Mouse (Mus musculus) testis, adult 2 months (tissue): Measurements from ENCODE around the gene Kat8. TPM values are rescaled to one million over a fixed set of nuclear protein-coding genes. Genes with fewer than 3 reads are reported as not detected.
A peak's percentile ranks its signal among the peaks of the same experiment; 100 is the strongest.

Experiments used
- H3K27ac ChIP-seq: fragments of 200-500 bp; 2 replicates; pipeline ENCODE4 v1.5.1; 2012; ENCODE audit warnings: low read depth, low read length; ENCODE audit not compliant: control insufficient read depth, insufficient read depth
- H3K27me3 ChIP-seq: fragments of 200-500 bp; 2 replicates; pipeline ENCODE4 v1.6.1; 2012; ENCODE audit warnings: mild to moderate bottlenecking, low read length, moderate library complexity; ENCODE audit not compliant: control insufficient read depth, insufficient read depth
- H3K36me3 ChIP-seq: fragments of 200-500 bp; 2 replicates; pipeline ENCODE4 v1.6.1; 2012; ENCODE audit warnings: mild to moderate bottlenecking, low read length; ENCODE audit not compliant: control insufficient read depth, insufficient read depth
- H3K4me1 ChIP-seq: fragments of 200-500 bp; 2 replicates; pipeline ENCODE4 v1.6.1; 2012; ENCODE audit warnings: low read length; ENCODE audit not compliant: control insufficient read depth, insufficient read depth
- H3K4me3 ChIP-seq: fragments of 200-500 bp; 2 replicates; pipeline ENCODE4 v1.5.1; 2012; ENCODE audit warnings: low read depth, mild to moderate bottlenecking, low read length, moderate library complexity, mixed read lengths; ENCODE audit not compliant: control insufficient read depth
- CTCF ChIP-seq: fragments of 200-500 bp; IDR thresholded peaks from 2 replicates; pipeline ENCODE4 v1.5.1; 2012; ENCODE audit warnings: low read depth, mild to moderate bottlenecking, inconsistent platforms, low read length, moderate library complexity; ENCODE audit not compliant: control insufficient read depth, insufficient read depth, insufficient replicate concordance
- POLR2A ChIP-seq: fragments of 200-500 bp; IDR thresholded peaks from 2 replicates; pipeline ENCODE4 v1.6.1; 2012; ENCODE audit warnings: low read depth, mild to moderate bottlenecking, inconsistent platforms, low read length, moderate library complexity; ENCODE audit not compliant: control insufficient read depth
- polyA plus RNA-seq: library from polyadenylated mRNA; depleted of rRNA; stranded (reverse); fragments of >200 nt; gene quantifications from 2 replicates; pipeline ENCODE4 v1.2.3, GENCODE M21; 2012

Kat8 gene
- polyA plus RNA-seq, 1 experiment: 98.4 TPM

GRCm38 (mm10) chr7:127898179-127898956, 13.9 kb upstream of the Kat8 start:
- Histone ChIP-seq H3K4me1 (peaks cover 17% of the 10 kb centered on the region), H3K27ac (no peak overlapping the region), H3K36me3 (no peaks in the 10 kb centered on the region), H3K27me3 (no peaks in the 10 kb centered on the region), H3K4me3 (no peak overlapping the region)
- TF ChIP-seq CTCF: no peak
- TF ChIP-seq POLR2A: no peak

DNA sequence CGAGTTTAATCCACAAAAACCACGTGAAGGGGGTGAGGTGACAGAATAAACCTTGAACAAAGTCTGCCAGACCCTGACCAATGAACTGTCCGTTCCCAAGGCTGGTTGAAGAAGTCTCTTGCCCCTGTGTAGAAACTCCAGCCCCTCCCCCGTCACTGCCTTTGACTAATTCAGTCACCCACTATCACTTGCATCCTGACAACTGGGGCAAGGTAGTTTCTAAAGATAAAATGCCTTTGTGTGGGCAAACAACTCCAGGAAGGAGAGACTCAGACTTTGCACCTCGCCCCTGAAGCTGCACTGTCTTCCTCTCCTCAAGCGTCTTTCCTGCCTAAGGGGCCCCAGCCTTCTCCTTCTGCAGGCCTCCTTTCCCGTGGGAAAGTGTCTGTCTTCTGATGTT, 12.3 kb upstream of the Kat8 start:
- no peaks in the 10 kb centered on the region for H3K27me3 ChIP-seq
- peaks cover 17% of the 10 kb centered on the region for H3K4me1 ChIP-seq
- H3K27ac ChIP-seq: no peak overlapping the region
- no peaks in the 10 kb centered on the region for H3K36me3 ChIP-seq
- TF ChIP-seq CTCF (no peak), POLR2A (no peak)
- H3K4me3 ChIP-seq: no peak overlapping the region

DNA sequence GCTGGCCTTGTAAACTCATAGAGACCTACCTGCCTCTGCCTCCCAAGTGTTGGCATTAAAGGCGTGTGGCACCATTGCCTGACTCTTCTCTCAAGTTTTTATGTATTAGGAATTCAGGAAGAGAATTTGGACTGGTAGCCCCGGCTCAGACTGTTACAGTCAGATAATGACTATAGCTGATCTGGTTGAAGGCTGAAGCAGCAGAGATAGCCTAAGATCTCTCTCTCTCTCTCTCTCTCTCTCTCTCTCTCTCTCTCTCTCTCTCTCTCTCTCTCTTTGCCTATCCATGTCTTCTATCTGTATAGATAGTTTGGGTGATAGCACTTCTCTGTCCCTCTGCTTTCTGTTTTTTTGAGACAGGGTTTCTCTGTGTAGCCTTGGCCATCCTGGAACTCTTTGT, 10.5 kb upstream of the Kat8 start:
- no peak for TF ChIP-seq CTCF
- TF ChIP-seq POLR2A: no peak
- no peaks in the 10 kb centered on the region for H3K27me3 ChIP-seq

GRCm38 (mm10) chr7:127903971-127904796, 8.1 kb upstream of the Kat8 start, which contains the start of gene Bckdk:
Gene Bckdk (plus strand): TSS chr7:127904082.
- TF ChIP-seq POLR2A: peak; percentile 66
- TF ChIP-seq CTCF: no peak
- peaks cover 8% of the 10 kb centered on the region for H3K4me1 ChIP-seq
- H3K36me3 ChIP-seq: no peaks in the 10 kb centered on the region
- peak within 1 kb of the TSS; percentile 87 for H3K4me3 ChIP-seq
- H3K27me3 ChIP-seq: no peaks in the 10 kb centered on the region
- peak within 1 kb of the TSS; percentile 36; the same call in 1 of the 2 replicates for H3K27ac ChIP-seq

More for the DNA sequence above, 10.5 kb upstream of the Kat8 start:
- Histone ChIP-seq H3K36me3 (no peaks in the 10 kb centered on the region), H3K4me1 (peaks cover 8% of the 10 kb centered on the region), H3K4me3 (no peak overlapping the region), H3K27ac (no peak overlapping the region)

GRCm38 (mm10) chr7:127907939-127908338, 4.4 kb upstream of the Kat8 start:
- Histone ChIP-seq H3K27ac (no peak overlapping the region), H3K36me3 (no peaks in the 10 kb centered on the region), H3K27me3 (no peaks in the 10 kb centered on the region), H3K4me3 (no peak overlapping the region), H3K4me1 (peaks cover 8% of the 10 kb centered on the region)
- TF ChIP-seq CTCF: no peak
- no peak for TF ChIP-seq POLR2A

- Histone ChIP-seq H3K27ac (no peak overlapping the region), H3K27me3 (no peaks in the 10 kb centered on the region), H3K4me3 (no peak overlapping the region), H3K4me1 (peaks cover 8% of the 10 kb centered on the region), H3K36me3 (no peaks in the 10 kb centered on the region)
- no peak for TF ChIP-seq CTCF
- TF ChIP-seq POLR2A: no peak
Measured at GRCm38 (mm10) chr7:127908656-127909055, 3.7 kb upstream of the Kat8 start.

GRCm38 (mm10) chr7:127912938-127913337, 622 bp downstream of the Kat8 start:
- Histone ChIP-seq H3K27me3 (no peaks in the 10 kb centered on the region), H3K4me1 (no peaks in the 10 kb centered on the region), H3K4me3 (peak overlapping the region; percentile 92), H3K36me3 (peaks cover 1% of the 10 kb centered on the region; the same call in 1 of the 2 replicates), H3K27ac (peak overlapping the region; percentile 13; the same call in 1 of the 2 replicates)
- TF ChIP-seq POLR2A: no peak
- no peak for TF ChIP-seq CTCF
